Mouse (Mus musculus) neural tube, embryonic 14.5 days (tissue): ENCODE measurements at regions not wholly inside any gene's neighbourhood (a gene's known extent, or its start where the extent isn't known, plus 50 kb on each side); places are given as distances from the start of the nearest gene placed in this dataset. TPM values are rescaled to one million over a fixed set of nuclear protein-coding genes. Genes with fewer than 3 reads are reported as not detected.

ENCODE experiments used
- microRNA-seq: library from miRNA; unstranded; fragments of <30 nt; microRNA quantifications from one replicate; pipeline ENCODE4, GENCODE M21; 2016

Small RNA genes lying in the stretch of these regions (microRNA-seq; reads per million reads assigned to microRNA genes)
- gene Gm27460 (not detected), gene Gm28002 (not detected)
